Mouse (Mus musculus) brain, embryonic 14.5 days (tissue): Measurements from ENCODE around the gene Slc37a4.

Source experiments
- CTCF ChIP-seq: fragments of 200-500 bp; IDR thresholded peaks from 2 replicates; pipeline ENCODE4 v1.5.1; 2012; ENCODE audit warnings: inconsistent platforms, mild to moderate bottlenecking, moderate library complexity, borderline replicate concordance; ENCODE audit not compliant: insufficient read depth, insufficient read length; ENCODE audit errors: extremely low read depth
- POLR2A ChIP-seq: fragments of 200-500 bp; IDR thresholded peaks from 2 replicates; pipeline ENCODE4 v1.6.1; 2012; ENCODE audit warnings: mild to moderate bottlenecking, inconsistent platforms, borderline replicate concordance; ENCODE audit not compliant: poor library complexity, insufficient read depth, insufficient read length, severe bottlenecking; ENCODE audit errors: extremely low read depth

DNA sequence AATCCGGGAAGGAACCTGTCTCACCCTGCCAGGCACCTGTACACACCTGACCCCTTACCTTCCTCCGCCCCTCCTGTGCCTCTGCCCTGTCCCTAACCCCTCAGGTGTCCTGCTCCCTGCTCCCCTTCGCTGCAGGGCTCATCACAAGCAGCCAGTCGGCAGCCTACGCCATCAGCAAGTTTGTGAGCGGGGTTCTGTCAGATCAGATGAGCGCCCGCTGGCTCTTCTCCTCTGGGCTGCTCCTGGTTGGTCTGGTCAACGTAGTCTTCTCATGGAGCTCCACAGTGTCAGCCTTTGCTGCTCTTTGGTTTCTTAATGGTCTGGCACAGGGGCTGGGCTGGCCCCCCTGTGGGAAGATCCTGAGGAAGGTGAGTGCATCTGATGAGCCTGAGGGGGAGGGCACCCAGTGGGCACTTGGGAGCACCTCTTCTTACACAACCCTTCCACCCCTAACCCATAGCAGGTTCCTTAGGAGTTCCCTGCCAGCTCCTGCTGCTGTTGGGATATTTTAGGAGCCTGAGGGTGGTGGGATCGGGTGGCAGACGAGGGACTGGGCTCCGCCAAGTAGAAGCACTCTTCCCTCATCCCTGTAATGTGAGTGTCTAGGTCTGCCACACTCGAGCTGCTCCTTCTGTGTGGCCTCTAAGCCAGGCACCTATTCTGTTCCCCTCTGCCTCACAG is 2.6 kb downstream of the Slc37a4 start:
- no peak for TF ChIP-seq CTCF
- TF ChIP-seq POLR2A = no peak
